9 mouse cellular contexts compared by ENCODE assay signal in genomic region chr6:89584634-89585409, GRCm38 (mm10). TPM values are rescaled to one million over a fixed set of nuclear protein-coding genes. Genes with fewer than 3 reads are reported as not detected.
DNase-seq lines count a peak whose midpoint lies in the region; ATAC-seq and TF ChIP-seq lines count a peak whose summit lies in the region.
"Had no signal": no experiment of that assay in that cellular context is flagged by ENCODE, and none has a peak within 500 bp of the region (broad histone marks: within the 10 kb centered on the region; RNA-seq: fewer than 3 reads in every experiment).

No protein-coding gene starts in this region.

- no peaks in the 10 kb centered on the region for H3K27me3 ChIP-seq in forebrain, embryonic 16.5 days (replicated peaks; ENCODE audit: control insufficient read depth, insufficient read depth, low read length)
- H3K27me3 ChIP-seq in stomach, postnatal 0 days (ENCODE audit: control insufficient read depth, insufficient read depth, low read length): no peaks in the 10 kb centered on the region
- H3K27me3 ChIP-seq: heart, embryonic 13.5 days had no signal

- H3K4me2 ChIP-seq in forebrain, embryonic 16.5 days (ENCODE audit: low read length): no peak overlapping the region
- no peak overlapping the region for H3K4me2 ChIP-seq in stomach, postnatal 0 days (replicated peaks; ENCODE audit: low read depth)
- H3K4me2 ChIP-seq: heart, embryonic 13.5 days had no signal

- TF ChIP-seq CTCF in stomach, postnatal 0 days (IDR thresholded peaks at IDR 0.05; ENCODE audit: low read depth): no peak

- peak; percentile 79 for ATAC-seq in forebrain, embryonic 16.5 days
- no peak for ATAC-seq in inflammation-experienced regulatory T-cells, adult 6 months
- no peak for ATAC-seq in stomach, postnatal 0 days (ENCODE audit: low FRiP score, low TSS enrichment)

- 5% methylated on average over 5 of the region's 5 CpGs for WGBS in forebrain, embryonic 16.5 days
- 34% methylated on average over 5 of the region's 5 CpGs for WGBS in stomach, postnatal 0 days

- no peak overlapping the region for H3K27ac ChIP-seq in forebrain, embryonic 16.5 days (ENCODE audit: low read length)
- H3K27ac ChIP-seq in stomach, postnatal 0 days (replicated peaks): no peak overlapping the region
- H3K27ac ChIP-seq: heart, embryonic 13.5 days had no signal

- no peak overlapping the region; the same call in 1 of the 2 replicates for H3K9ac ChIP-seq in forebrain, embryonic 16.5 days (replicated peaks; ENCODE audit: low read depth, low read length)
- H3K9ac ChIP-seq in stomach, postnatal 0 days (ENCODE audit: low read length): no peak overlapping the region
- H3K9ac ChIP-seq: heart, embryonic 13.5 days had no signal

- no peaks in the 10 kb centered on the region for H3K36me3 ChIP-seq in forebrain, embryonic 16.5 days (ENCODE audit: control insufficient read depth, insufficient read depth)
- no peaks in the 10 kb centered on the region for H3K36me3 ChIP-seq in stomach, postnatal 0 days (ENCODE audit: control insufficient read depth, insufficient read depth, low read length)
- H3K36me3 ChIP-seq: heart, embryonic 13.5 days had no signal

- TF ChIP-seq EP300 in stomach, postnatal 0 days (optimal IDR thresholded peaks at IDR 0.05): no peak

- no peak overlapping the region for H3K4me3 ChIP-seq in forebrain, embryonic 16.5 days (replicated peaks; ENCODE audit: low read length)
- H3K4me3 ChIP-seq in stomach, postnatal 0 days (ENCODE audit: low read depth, low read length): no peak overlapping the region
- H3K4me3 ChIP-seq: heart, embryonic 13.5 days had no signal

- DNase-seq in kidney, adult 9 months: peak; percentile 9
- no peak for DNase-seq in kidney, adult 18-20 months
- DNase-seq in left cerebral cortex, adult 18-20 months (ENCODE audit: low spot score in 2 of 2): peak; percentile 40 to 61
- peak; percentile 63 for DNase-seq in right cerebral cortex, adult 18-20 months
- DNase-seq in thymus, postnatal 0 days (ENCODE audit: low spot score): no peak
- DNase-seq in stomach, postnatal 0 days (ENCODE audit: low spot score): no peak

- no peaks in the 10 kb centered on the region for H3K9me3 ChIP-seq in forebrain, embryonic 16.5 days (ENCODE audit: control insufficient read depth, low read length)
- H3K9me3 ChIP-seq in stomach, postnatal 0 days (ENCODE audit: control insufficient read depth, low read length): no peaks in the 10 kb centered on the region
- H3K9me3 ChIP-seq: heart, embryonic 13.5 days had no signal

- H3K4me1 ChIP-seq in forebrain, embryonic 16.5 days (replicated peaks; ENCODE audit: control insufficient read depth, insufficient read depth, low read length): peaks cover 17% of the 10 kb centered on the region
- no peaks in the 10 kb centered on the region for H3K4me1 ChIP-seq in stomach, postnatal 0 days (replicated peaks; ENCODE audit: control insufficient read depth, insufficient read depth)

RNA-seq across cellular contexts. Expression of gene Chchd6, which starts 10.6 kb away (rescaled TPM):
- 145 and 168 TPM in 2 replicates for polyA plus RNA-seq in forebrain, embryonic 16.5 days (2015; fragmentation: Nextera tagmentation; extraction: Ambion mirVana)
- total RNA-seq in left cerebral cortex, adult 18-20 months (2021): 10 to 100 TPM; 83.4 to 84.9 TPM
- 55.8 and 56.6 TPM in 2 replicates for polyA plus RNA-seq in thymus, postnatal 0 days (2015; fragmentation: Nextera tagmentation; extraction: Ambion mirVana)
- polyA plus RNA-seq in inflammation-experienced regulatory T-cells, adult 6 months (2017; shearing (Covaris generic)): 1 to 10 TPM; 3.0 to 5.3 (median 3.6) TPM
- polyA plus RNA-seq in stomach, postnatal 0 days (2015; fragmentation: Nextera tagmentation; extraction: Ambion mirVana): 19.5 and 22.7 TPM in 2 replicates

RNA-seq across cellular contexts. Expression of gene Txnrd3, which starts 59.0 kb away (rescaled TPM):
- 11.1 and 11.9 TPM in 2 replicates for polyA plus RNA-seq in forebrain, embryonic 16.5 days (2015; fragmentation: Nextera tagmentation; extraction: Ambion mirVana)
- 1 to 10 TPM; 4.0 to 4.8 TPM for total RNA-seq in left cerebral cortex, adult 18-20 months (2021)
- 21.1 and 23.5 TPM in 2 replicates for polyA plus RNA-seq in thymus, postnatal 0 days (2015; fragmentation: Nextera tagmentation; extraction: Ambion mirVana)
- under 1 TPM in 2 of 3 experiments, not detected in 1; 0.48 to 0.74 TPM for polyA plus RNA-seq in inflammation-experienced regulatory T-cells, adult 6 months (2017; shearing (Covaris generic))
- polyA plus RNA-seq in stomach, postnatal 0 days (2015; fragmentation: Nextera tagmentation; extraction: Ambion mirVana): 11.5 and 11.7 TPM in 2 replicates

Comparison
In these comparisons a context has a peak if more than half of its experiments do, and no peak if none do; other contexts are left out.
1. DNase-seq: peak in kidney, adult 9 months (single experiment), left cerebral cortex, adult 18-20 months (2 of 2) and right cerebral cortex, adult 18-20 months (single experiment); none in kidney, adult 18-20 months (single experiment), thymus, postnatal 0 days (single experiment) and stomach, postnatal 0 days (single experiment).